Mouse (Mus musculus): ENCODE measurements around the gene Col28a1.

DNA sequence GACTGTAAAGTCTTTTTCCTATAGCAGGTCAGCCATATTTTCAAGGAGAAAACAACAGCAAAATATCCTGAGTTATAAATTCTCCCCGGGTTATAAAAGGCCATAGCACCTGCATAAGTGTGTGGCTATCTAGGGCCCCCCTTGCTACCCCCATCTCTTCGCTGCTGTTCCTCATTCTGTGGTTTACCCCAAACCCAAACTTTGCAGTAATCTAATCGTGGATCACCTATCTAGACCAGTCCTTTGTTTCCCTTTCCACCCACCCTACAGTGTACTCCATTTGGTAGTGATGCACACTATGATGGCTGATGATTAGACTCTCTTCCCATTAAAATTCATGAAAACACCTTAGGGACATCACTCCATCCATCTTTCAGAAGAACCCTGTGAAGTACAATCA is 125.3 kb downstream of the Col28a1 start:
- no peak for TF ChIP-seq POLR2A (IDR thresholded peaks at IDR 0.05; ENCODE audit: insufficient read length, low read depth)
- TF ChIP-seq MAX (IDR thresholded peaks at IDR 0.05; ENCODE audit: low read depth): no peak
- no peak for TF ChIP-seq E2F4 (IDR thresholded peaks at IDR 0.05; ENCODE audit: insufficient read depth)
- TF ChIP-seq CEBPB (IDR thresholded peaks at IDR 0.05; ENCODE audit: insufficient read depth, poor library complexity, severe bottlenecking): no peak
- no peak for TF ChIP-seq TCF12 (IDR thresholded peaks at IDR 0.05; ENCODE audit: insufficient read depth, poor library complexity, severe bottlenecking)
- no peak for TF ChIP-seq USF1 (IDR thresholded peaks at IDR 0.05; ENCODE audit: low read depth)
- no peak for TF ChIP-seq TCF3 (IDR thresholded peaks at IDR 0.05; ENCODE audit: insufficient read length, low read depth)
- no peak for TF ChIP-seq REST (IDR thresholded peaks at IDR 0.05; ENCODE audit: insufficient read depth, insufficient read length)
- no peak for TF ChIP-seq MYOG (IDR thresholded peaks at IDR 0.05; ENCODE audit: control insufficient read depth in 1 of 3, insufficient read depth in 1 of 3, insufficient read length in 2 of 3, low read depth in 2 of 3)
- TF ChIP-seq SRF (IDR thresholded peaks at IDR 0.05; ENCODE audit: control insufficient read depth, insufficient read length, low read depth): no peak

Measured in myocyte (in vitro differentiated cells).